Mouse (Mus musculus): Measurements from ENCODE around the gene Pald1.

The Pald1 gene

GRCm38 (mm10) chr10:61273844-61274215, 109.5 kb downstream of the Pald1 start:
- no peak for DNase-seq

GRCm38 (mm10) chr10:61273081-61273843, 110.1 kb downstream of the Pald1 start, which contains the start of gene Adamts14:
Adamts14 (minus strand) TSS chr10:61273438.
- no peak for DNase-seq

- DNase-seq: no peak
Observed at GRCm38 (mm10) chr10:61272631-61273030, 110.7 kb downstream of the Pald1 start.

GRCm38 (mm10) chr10:61272089-61272626, 111.2 kb downstream of the Pald1 start:
- DNase-seq: no peak

Measured in kidney, adult 18-20 months (tissue).